Mouse (Mus musculus): ENCODE measurements around the gene Twnk. TPM values are rescaled to one million over a fixed set of nuclear protein-coding genes. Genes with fewer than 3 reads are reported as not detected.

Gene Twnk
- 14.6 and 15.5 TPM in 2 replicates for polyA plus RNA-seq (2012; rRNA removed)

DNA sequence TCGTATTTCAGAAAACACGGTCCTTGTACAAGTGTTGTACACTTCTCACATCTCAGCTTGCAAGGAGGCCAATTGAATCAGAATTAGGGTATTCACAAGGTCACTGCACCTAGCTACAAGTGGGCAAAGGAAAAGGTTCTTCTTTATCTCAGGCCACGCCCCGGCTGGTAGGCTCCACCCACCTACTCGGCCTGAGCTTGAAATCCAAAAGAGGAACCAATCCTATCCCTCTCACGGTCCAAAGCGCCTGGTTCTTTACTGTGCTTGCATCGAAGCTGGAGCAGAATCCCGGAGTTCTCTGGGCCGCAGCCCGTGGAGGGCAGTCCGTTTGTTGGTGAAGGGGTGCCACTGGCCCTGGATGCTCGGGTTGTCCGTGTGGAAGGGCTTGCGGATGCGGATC, at the start of gene Twnk:
Gene Twnk, plus strand, starts transcription at position 220 of the 400 bp plus-strand sequence.

GRCm38 (mm10) chr19:44988831-44989566, 16.5 kb upstream of the Twnk start, which contains the start of gene Sema4g:
TSS of gene Sema4g (plus strand) at chr19:44989101.

DNA sequence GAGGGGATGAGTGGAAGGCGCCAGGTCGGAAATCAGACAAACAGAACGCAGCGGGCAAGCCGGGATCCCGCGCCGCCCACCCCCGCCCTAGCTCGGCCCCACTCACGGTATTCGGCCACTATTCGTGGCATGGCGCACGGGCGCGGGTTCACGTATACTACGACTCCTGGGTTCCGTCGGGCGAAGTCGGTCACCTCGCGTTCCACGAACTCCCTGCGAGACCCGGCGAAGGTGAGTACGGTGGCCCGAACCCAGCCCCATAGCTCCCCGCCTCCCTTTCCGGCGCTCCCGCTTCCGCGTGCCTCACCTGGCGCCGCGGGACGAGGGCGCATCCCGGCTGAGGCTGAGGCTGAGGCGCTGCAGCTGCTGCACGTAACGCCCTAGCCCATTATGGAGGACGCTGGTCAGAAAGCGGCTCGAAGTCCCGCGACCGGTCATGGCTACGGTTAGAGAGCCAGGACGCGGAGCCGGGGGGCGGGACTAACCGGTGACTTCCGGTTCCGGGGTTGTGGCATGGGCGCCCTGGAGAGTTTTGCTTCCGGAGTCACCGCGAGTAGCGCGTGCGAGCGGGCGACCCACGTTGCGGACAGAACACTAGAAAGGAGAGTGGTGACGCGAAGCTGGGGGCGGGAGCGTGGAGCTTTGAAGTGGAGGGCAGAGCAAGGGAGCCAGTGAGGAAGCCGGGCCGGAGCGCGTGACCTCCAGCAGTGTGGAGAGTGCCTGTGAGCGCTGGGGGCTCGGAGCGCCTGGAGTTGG, 672 bp downstream of the Twnk start, which contains the start of gene Mrpl43:
Gene Mrpl43, minus strand, starts transcription at position 486 of the 756 bp plus-strand sequence.

DNA sequence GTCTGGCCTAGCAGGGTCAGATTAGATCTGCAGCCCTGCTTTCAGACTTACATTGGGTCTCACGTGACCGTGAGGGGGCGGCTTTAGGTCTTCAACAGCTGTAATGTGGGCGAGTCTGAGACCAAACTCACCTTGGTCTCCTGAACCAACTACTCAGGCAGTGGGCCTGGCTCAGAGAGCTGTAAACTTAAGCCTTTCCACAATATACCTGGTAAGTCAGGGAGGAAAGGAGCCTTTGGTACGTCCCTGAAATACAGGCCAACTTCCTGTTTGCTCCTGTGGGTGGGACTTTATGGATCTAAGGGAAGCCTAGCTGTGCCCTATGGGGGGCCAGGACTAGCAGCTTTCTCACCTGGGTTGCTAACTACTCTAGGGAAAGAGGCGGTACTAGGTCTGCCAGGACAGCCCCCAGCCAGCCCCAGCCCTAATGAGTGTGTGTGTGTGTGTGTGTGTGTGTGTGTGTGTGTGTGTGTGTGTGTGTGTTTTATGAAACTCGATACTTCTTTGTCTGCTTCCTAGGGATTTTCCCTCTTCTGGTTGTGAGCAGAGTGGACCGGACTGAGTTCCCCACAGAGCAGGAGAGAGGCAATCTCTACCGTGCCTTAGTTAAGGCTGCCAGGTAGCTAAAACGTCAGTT, 9.0 kb downstream of the Twnk start, which contains the start of gene Lzts2:
Gene Lzts2, plus strand, starts transcription at position 80 of the 637 bp plus-strand sequence.

DNA sequence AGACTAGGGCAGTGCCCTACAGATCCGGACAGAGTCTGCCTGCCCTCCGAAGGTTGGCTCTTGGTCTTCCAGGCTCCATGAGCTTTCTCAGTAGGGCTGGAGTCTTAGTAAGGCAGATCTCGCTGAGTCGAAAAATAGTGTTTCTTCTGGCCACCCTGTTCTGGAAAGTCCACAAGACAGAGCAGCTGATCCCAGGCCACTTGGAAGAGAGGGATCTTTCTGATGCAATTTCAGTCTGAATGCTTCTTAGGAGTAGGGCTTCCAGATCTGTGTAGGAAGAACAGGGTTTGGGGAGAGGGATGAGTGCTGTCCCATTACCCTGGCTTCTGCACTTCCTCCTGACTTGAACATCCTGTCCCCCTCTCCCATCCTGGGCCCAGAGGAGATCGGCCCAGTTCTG, 40.2 kb downstream of the Twnk start, which contains the start of gene Pdzd7:
Gene Pdzd7, minus strand, starts transcription at position 67 of the 400 bp plus-strand sequence.

GRCm38 (mm10) chr19:45047417-45047934, 42.0 kb downstream of the Twnk start, which contains the start of gene Sfxn3:
TSS of gene Sfxn3 (plus strand) at chr19:45047503.

Other genes starting within 250 kb of the Twnk start
- gene Pax2, start 249.6 kb upstream of the Twnk start, polyA plus RNA-seq (2012; rRNA removed) = 0.25 and 1.3 TPM in 2 replicates
- gene Slf2, start 74.5 kb upstream of the Twnk start, polyA plus RNA-seq (2012; rRNA removed) = 57.2 and 58.2 TPM in 2 replicates
- gene Sema4g, start 16.6 kb upstream of the Twnk start, polyA plus RNA-seq (2012; rRNA removed) = 173 and 184 TPM in 2 replicates
- gene Mrpl43, start 779 bp downstream of the Twnk start, polyA plus RNA-seq (2012; rRNA removed) = 96.7 and 98.7 TPM in 2 replicates
- 24.9 and 26.1 TPM in 2 replicates for gene Lzts2, start 8.8 kb downstream of the Twnk start, polyA plus RNA-seq (2012; rRNA removed)
- 14.5 and 15.2 TPM in 2 replicates for gene Pdzd7, start 40.1 kb downstream of the Twnk start, polyA plus RNA-seq (2012; rRNA removed)
- gene Sfxn3, start 41.8 kb downstream of the Twnk start, polyA plus RNA-seq (2012; rRNA removed) = 95.0 and 106 TPM in 2 replicates
- 1.5 and 4.3 TPM in 2 replicates for gene Kazald1, start 69.6 kb downstream of the Twnk start, polyA plus RNA-seq (2012; rRNA removed)
- 0.13 and 0.25 TPM in 2 replicates for gene Tlx1, start 145.0 kb downstream of the Twnk start, polyA plus RNA-seq (2012; rRNA removed)
- 0.22 and 0.63 TPM in 2 replicates for gene Lbx1, start 230.1 kb downstream of the Twnk start, polyA plus RNA-seq (2012; rRNA removed)

All from central nervous system, embryonic 18 days (tissue).